Mouse (Mus musculus): ENCODE results near the gene Prmt9. TPM values are rescaled to one million over a fixed set of nuclear protein-coding genes. Genes with fewer than 3 reads are reported as not detected.

Prmt9 gene
- polyA plus RNA-seq, 1 experiment from 2014 or later: 23.2 TPM

DNA sequence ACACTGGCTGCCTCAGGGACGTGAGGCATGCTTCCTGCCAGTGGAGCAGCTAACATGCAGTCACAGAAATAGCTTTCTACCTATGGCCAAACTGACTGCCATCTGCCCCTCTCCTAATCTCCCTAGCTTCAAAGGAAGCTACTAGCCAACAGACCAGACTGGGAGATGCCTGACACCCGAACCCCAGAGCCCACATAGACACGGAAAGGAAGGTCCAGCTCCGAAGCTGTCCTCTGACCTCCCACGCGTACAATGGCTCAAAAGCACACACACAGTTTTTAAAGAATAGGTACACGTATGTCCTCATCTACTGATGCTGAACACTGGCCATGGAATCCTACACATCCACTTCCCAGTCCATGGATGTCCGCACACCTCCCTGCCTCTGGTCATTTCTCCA is 33.4 kb upstream of the Prmt9 start:
- no peaks in the 10 kb centered on the region for H3K36me3 ChIP-seq (ENCODE audit: insufficient read depth, low read length)
- H3K9ac ChIP-seq (replicated peaks; ENCODE audit: low read length): peak overlapping the region; percentile 93
- no peak overlapping the region for H3K27ac ChIP-seq (ENCODE audit: low read length)
- peak overlapping the region; percentile 83 for H3K4me2 ChIP-seq (replicated peaks; ENCODE audit: low read depth, low read length)
- no peaks in the 10 kb centered on the region for H3K27me3 ChIP-seq (ENCODE audit: insufficient read depth, low read length)
- H3K4me1 ChIP-seq (ENCODE audit: insufficient read depth, low read length): peaks cover 50% of the 10 kb centered on the region
- H3K4me3 ChIP-seq (ENCODE audit: low read length): peak overlapping the region; percentile 84
- no peaks in the 10 kb centered on the region for H3K9me3 ChIP-seq (ENCODE audit: low read length)
- WGBS: 52% methylated on average over 8 of the region's 8 CpGs
- no peak for ATAC-seq (ENCODE audit: low FRiP score, low TSS enrichment)

- Histone ChIP-seq H3K27me3 (ENCODE audit: insufficient read depth, low read length) (no peaks in the 10 kb centered on the region), H3K4me3 (ENCODE audit: low read length) (peak overlapping the region; percentile 84), H3K4me1 (ENCODE audit: insufficient read depth, low read length) (peaks cover 45% of the 10 kb centered on the region), H3K9ac (replicated peaks; ENCODE audit: low read length) (peak overlapping the region; percentile 93), H3K9me3 (ENCODE audit: low read length) (no peaks in the 10 kb centered on the region), H3K27ac (ENCODE audit: low read length) (peak overlapping the region; percentile 93), H3K36me3 (ENCODE audit: insufficient read depth, low read length) (no peaks in the 10 kb centered on the region), H3K4me2 (replicated peaks; ENCODE audit: low read depth, low read length) (peak overlapping the region; percentile 83)
- WGBS: 2% methylated on average over 10 of the region's 10 CpGs
- peak; percentile 10; the same call in 1 of the 2 replicates for ATAC-seq (ENCODE audit: low FRiP score, low TSS enrichment)
Observed at GRCm38 (mm10) chr8:77516845-77517244, 32.4 kb upstream of the Prmt9 start.

GRCm38 (mm10) chr8:77517301-77518200 is 31.6 kb upstream of the Prmt9 start, which contains the start of gene Arhgap10:
TSS of gene Arhgap10 (minus strand) at chr8:77517953.
- H3K4me3 ChIP-seq (ENCODE audit: low read length): peak within 1 kb of the TSS; percentile 84
- ATAC-seq (ENCODE audit: low FRiP score, low TSS enrichment): peak; percentile 94
- WGBS: under 1% methylated on average over 67 of the region's 95 CpGs

GRCm38 (mm10) chr8:77518201-77519115 is 30.7 kb upstream of the Prmt9 start:
- H3K9ac ChIP-seq (replicated peaks; ENCODE audit: low read length): peak overlapping the region; percentile 93
- peak overlapping the region; percentile 64 for H3K27ac ChIP-seq (ENCODE audit: low read length)
- no peaks in the 10 kb centered on the region for H3K36me3 ChIP-seq (ENCODE audit: insufficient read depth, low read length)
- ATAC-seq (ENCODE audit: low FRiP score, low TSS enrichment): peak; percentile 46; the same call in 1 of the 2 replicates
- peak overlapping the region; percentile 84 for H3K4me3 ChIP-seq (ENCODE audit: low read length)
- 4% methylated on average over 33 of the region's 33 CpGs for WGBS
- no peaks in the 10 kb centered on the region for H3K9me3 ChIP-seq (ENCODE audit: low read length)
- peak overlapping the region; percentile 83 for H3K4me2 ChIP-seq (replicated peaks; ENCODE audit: low read depth, low read length)
- H3K4me1 ChIP-seq (ENCODE audit: insufficient read depth, low read length): peaks cover 38% of the 10 kb centered on the region
- no peaks in the 10 kb centered on the region for H3K27me3 ChIP-seq (ENCODE audit: insufficient read depth, low read length)

More at GRCm38 (mm10) chr8:77517301-77518200, 31.6 kb upstream of the Prmt9 start, which contains the start of gene Arhgap10:
- peak within 1 kb of the TSS; percentile 93 for H3K9ac ChIP-seq (replicated peaks; ENCODE audit: low read length)
- H3K4me2 ChIP-seq (replicated peaks; ENCODE audit: low read depth, low read length): peak within 1 kb of the TSS; percentile 83
- peak within 1 kb of the TSS; percentile 93 for H3K27ac ChIP-seq (ENCODE audit: low read length)
- no peaks in the 10 kb centered on the region for H3K36me3 ChIP-seq (ENCODE audit: insufficient read depth, low read length)
- H3K9me3 ChIP-seq (ENCODE audit: low read length): no peaks in the 10 kb centered on the region
- H3K27me3 ChIP-seq (ENCODE audit: insufficient read depth, low read length): no peaks in the 10 kb centered on the region
- peaks cover 38% of the 10 kb centered on the region for H3K4me1 ChIP-seq (ENCODE audit: insufficient read depth, low read length)

GRCm38 (mm10) chr8:77520601-77521000 is 28.6 kb upstream of the Prmt9 start:
- Histone ChIP-seq H3K36me3 (ENCODE audit: insufficient read depth, low read length) (no peaks in the 10 kb centered on the region), H3K4me1 (ENCODE audit: insufficient read depth, low read length) (peaks cover 44% of the 10 kb centered on the region), H3K9ac (replicated peaks; ENCODE audit: low read length) (no peak overlapping the region), H3K27ac (ENCODE audit: low read length) (no peak overlapping the region), H3K4me3 (ENCODE audit: low read length) (no peak overlapping the region), H3K4me2 (replicated peaks; ENCODE audit: low read depth, low read length) (no peak overlapping the region), H3K27me3 (ENCODE audit: insufficient read depth, low read length) (no peaks in the 10 kb centered on the region), H3K9me3 (ENCODE audit: low read length) (no peaks in the 10 kb centered on the region)
- 88% methylated on average over 4 of the region's 4 CpGs for WGBS
- ATAC-seq (ENCODE audit: low FRiP score, low TSS enrichment): no peak

DNA sequence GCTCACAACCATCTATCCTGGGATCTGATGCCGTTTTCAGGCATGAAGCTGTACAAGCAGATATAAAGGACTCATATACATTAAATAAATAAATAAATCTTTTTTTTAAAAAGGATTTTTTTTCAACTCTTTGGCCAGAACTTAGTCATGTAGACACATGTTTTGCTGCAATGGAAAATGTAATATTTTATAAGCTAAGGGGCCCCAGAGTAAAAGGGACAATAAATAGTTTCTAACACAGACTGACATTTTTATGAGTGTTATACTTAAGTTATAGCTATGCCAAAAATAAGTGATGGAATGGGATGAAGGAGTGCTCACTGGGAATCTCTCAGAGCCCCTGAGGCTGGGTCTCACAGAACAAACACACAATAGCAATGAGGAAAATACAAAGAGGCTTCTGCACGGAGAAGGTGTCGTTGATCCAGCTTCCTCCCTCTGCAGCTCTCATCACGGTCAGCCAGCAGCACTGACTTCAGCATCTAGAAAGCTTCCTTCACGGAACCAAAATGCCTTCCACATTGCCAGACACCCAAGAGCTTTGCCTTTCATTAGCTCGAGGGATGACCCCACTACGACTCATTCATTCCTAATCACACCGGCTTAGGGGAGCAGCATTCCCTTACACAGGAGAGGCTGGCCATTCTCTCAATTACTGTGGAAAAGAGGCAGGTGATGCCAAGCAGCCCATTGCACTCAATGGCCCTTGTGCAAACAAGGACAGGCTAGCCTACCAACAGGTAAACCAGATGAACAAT is 28.0 kb upstream of the Prmt9 start:
- 64% methylated on average over 8 of the region's 8 CpGs for WGBS
- Histone ChIP-seq H3K4me3 (ENCODE audit: low read length) (no peak overlapping the region), H3K27ac (ENCODE audit: low read length) (no peak overlapping the region), H3K27me3 (ENCODE audit: insufficient read depth, low read length) (no peaks in the 10 kb centered on the region), H3K4me1 (ENCODE audit: insufficient read depth, low read length) (peaks cover 38% of the 10 kb centered on the region), H3K36me3 (ENCODE audit: insufficient read depth, low read length) (no peaks in the 10 kb centered on the region), H3K9me3 (ENCODE audit: low read length) (no peaks in the 10 kb centered on the region), H3K9ac (replicated peaks; ENCODE audit: low read length) (no peak overlapping the region), H3K4me2 (replicated peaks; ENCODE audit: low read depth, low read length) (no peak overlapping the region)
- no peak for ATAC-seq (ENCODE audit: low FRiP score, low TSS enrichment)

- Histone ChIP-seq H3K4me2 (replicated peaks; ENCODE audit: low read depth, low read length) (peak overlapping the region; percentile 17; the same call in 1 of the 2 replicates), H3K27ac (ENCODE audit: low read length) (peak overlapping the region; percentile 39; the same call in 1 of the 2 replicates), H3K27me3 (ENCODE audit: insufficient read depth, low read length) (no peaks in the 10 kb centered on the region), H3K4me1 (ENCODE audit: insufficient read depth, low read length) (peaks cover 30% of the 10 kb centered on the region), H3K9ac (replicated peaks; ENCODE audit: low read length) (no peak overlapping the region; the same call in 1 of the 2 replicates), H3K9me3 (ENCODE audit: low read length) (no peaks in the 10 kb centered on the region), H3K36me3 (ENCODE audit: insufficient read depth, low read length) (no peaks in the 10 kb centered on the region), H3K4me3 (ENCODE audit: low read length) (no peak overlapping the region)
- whole genome bisulfite sequencing: 46% methylated on average over 8 of the region's 8 CpGs
- ATAC-seq (ENCODE audit: low FRiP score, low TSS enrichment): no peak
Observed at GRCm38 (mm10) chr8:77522984-77523383, 26.2 kb upstream of the Prmt9 start.

DNA sequence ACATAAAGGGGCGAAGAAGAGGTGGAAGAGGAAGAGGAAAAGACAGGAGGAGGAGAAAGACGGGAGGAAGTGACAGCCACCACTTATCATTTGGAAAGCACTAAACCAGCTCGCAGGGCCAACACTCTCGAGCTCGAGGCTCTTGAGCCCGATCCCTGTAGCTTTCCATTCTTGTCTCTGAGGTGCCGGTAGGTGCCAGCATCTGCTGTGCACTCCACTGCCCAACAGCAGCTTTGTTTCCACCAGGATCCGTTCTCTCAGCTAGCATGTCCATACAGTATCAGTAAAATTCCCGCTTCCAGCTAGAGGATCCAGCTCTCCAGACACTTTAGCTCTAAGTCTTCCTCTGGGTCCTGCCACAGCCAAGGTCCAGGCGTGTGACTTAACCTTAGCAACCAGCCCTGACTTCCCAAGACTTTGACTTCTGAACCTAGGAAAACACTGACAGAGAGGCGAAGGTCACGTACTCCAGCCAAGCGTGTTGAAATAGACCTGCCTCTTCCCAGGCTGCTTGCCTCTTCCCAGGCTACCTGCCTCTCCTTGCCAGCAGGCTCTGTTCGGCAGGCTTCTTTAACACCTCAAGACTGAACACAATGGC is 25.1 kb upstream of the Prmt9 start:
- peak; percentile 83 for ATAC-seq (ENCODE audit: low FRiP score, low TSS enrichment)
- peak overlapping the region; percentile 33 for H3K4me2 ChIP-seq (replicated peaks; ENCODE audit: low read depth, low read length)
- no peaks in the 10 kb centered on the region for H3K9me3 ChIP-seq (ENCODE audit: low read length)
- H3K36me3 ChIP-seq (ENCODE audit: insufficient read depth, low read length): no peaks in the 10 kb centered on the region
- no peak overlapping the region for H3K4me3 ChIP-seq (ENCODE audit: low read length)
- 29% methylated on average over 14 of the region's 14 CpGs for WGBS
- no peak overlapping the region for H3K9ac ChIP-seq (replicated peaks; ENCODE audit: low read length)
- no peaks in the 10 kb centered on the region for H3K27me3 ChIP-seq (ENCODE audit: insufficient read depth, low read length)
- H3K27ac ChIP-seq (ENCODE audit: low read length): peak overlapping the region; percentile 77
- H3K4me1 ChIP-seq (ENCODE audit: insufficient read depth, low read length): peaks cover 23% of the 10 kb centered on the region

DNA sequence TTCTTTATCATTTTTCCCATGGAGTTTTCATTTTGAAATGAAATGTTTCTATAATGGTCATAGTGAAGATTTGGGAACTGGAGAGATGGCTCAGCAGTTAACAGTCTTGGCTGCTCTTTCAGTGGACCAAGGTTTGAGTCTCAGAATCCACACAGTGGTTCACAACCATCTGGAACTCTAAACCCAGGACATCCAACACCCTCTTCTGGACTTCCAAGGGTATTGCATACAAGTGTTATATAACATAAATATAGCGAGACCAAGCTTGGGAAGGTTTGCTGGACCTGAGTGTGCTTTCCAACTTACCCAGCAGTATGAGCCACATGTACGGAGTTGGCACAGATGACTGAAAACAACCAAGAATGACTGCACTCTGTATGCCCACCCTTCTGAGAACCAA is 24.3 kb upstream of the Prmt9 start:
- H3K27ac ChIP-seq (ENCODE audit: low read length): peak overlapping the region; percentile 41; the same call in 1 of the 2 replicates
- H3K36me3 ChIP-seq (ENCODE audit: insufficient read depth, low read length): no peaks in the 10 kb centered on the region
- ATAC-seq (ENCODE audit: low FRiP score, low TSS enrichment): no peak

More for the DNA sequence above, 24.3 kb upstream of the Prmt9 start:
- Histone ChIP-seq H3K27me3 (ENCODE audit: insufficient read depth, low read length) (no peaks in the 10 kb centered on the region), H3K4me1 (ENCODE audit: insufficient read depth, low read length) (peaks cover 22% of the 10 kb centered on the region), H3K9ac (replicated peaks; ENCODE audit: low read length) (no peak overlapping the region), H3K4me3 (ENCODE audit: low read length) (no peak overlapping the region), H3K4me2 (replicated peaks; ENCODE audit: low read depth, low read length) (no peak overlapping the region), H3K9me3 (ENCODE audit: low read length) (no peaks in the 10 kb centered on the region)
- 90% methylated on average over 2 of the region's 2 CpGs for WGBS

Measured in kidney, embryonic 16.5 days (tissue).